Mouse (Mus musculus) urinary bladder, postnatal 4 days (tissue): Measurements from ENCODE around the gene Cfap100.
A peak's percentile ranks its signal among the peaks of the same experiment; 100 is the strongest.

ENCODE experiments used
- DNase-seq, 2 experiments: peaks; one replicate each; pipeline ENCODE4 v3.0.0; 2021 to 2022; ENCODE audit warnings: low spot score in 2 of 2

Gene Cfap100

DNA sequence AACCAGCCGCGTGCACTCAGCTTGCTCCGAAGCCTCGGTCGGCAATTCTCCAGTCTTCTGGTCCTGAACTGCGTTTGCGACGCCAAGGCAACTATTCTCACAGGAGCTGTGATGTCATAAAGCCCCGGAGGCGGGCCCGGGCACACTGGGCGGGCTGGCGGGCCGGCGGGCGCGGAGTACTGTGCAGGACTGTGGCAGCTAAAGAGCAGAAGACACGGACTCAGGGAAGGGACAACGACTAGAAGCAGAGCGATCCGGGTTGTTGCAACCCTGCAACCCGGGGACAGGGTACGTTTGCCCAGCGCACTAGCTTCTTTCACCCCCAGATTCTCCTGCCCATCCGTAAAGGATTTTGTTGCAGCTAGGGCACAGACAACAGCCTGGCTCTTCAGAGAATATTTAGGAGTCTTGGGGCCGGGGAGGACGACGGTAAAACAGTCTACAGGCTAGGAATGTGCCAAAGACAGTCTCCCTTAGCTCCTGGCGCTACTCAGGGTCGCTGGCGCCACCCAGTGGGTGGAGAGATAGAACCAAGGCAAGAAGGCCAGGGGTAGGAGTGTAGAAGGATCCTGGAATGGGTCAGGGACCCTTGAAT lies at the start of gene Cfap100:
Gene Cfap100, minus strand, starts transcription at position 418 of the 595 bp plus-strand sequence.
- DNase-seq: peak; percentile 58 to 77

DNA sequence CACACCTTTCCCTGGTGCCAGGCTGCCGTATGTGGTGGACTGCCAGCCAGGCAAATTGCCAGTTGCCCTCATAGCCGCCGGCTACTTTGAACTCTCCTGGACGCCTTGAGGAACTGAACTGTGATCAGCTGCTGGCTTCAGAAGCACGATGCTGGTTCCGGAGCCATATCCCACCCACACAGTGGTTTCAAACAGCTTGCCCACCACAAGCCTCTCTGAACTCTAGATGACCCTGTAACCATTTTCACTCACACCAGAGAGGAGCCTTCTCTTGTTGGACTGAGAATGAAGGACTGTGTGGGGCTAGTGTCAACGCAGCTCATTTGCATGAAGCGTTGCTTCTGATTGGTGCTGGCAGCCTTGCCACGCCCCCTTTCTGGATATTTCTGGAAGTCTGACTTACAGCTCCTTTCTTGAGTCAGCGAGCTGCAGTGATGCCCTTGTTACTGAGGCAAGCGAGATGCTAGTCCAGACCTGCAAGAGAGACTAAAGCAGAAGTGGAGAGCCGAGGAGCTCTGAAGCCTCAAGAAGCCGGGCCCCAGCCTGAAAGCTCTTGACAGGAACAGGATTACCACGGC lies 48.4 kb upstream of the Cfap100 start:
- DNase-seq: no peak

DNA sequence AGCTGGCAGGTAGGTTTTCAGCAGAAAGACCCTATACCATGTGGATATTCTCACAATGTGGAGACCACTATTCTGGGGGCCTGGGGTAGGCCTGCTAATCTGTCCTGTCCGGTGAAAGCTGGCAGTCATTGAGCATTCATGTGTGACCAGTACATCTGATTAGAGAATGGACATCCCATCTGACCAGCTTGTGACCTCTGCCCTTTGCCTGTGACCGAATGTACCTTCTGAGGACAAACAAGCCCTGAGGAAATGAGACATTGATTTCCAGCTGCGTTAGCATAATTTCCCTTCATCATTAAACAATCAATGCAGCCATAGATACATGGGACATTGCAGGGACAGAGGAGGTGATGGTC lies 47.2 kb upstream of the Cfap100 start:
- DNase-seq: no peak

DNA sequence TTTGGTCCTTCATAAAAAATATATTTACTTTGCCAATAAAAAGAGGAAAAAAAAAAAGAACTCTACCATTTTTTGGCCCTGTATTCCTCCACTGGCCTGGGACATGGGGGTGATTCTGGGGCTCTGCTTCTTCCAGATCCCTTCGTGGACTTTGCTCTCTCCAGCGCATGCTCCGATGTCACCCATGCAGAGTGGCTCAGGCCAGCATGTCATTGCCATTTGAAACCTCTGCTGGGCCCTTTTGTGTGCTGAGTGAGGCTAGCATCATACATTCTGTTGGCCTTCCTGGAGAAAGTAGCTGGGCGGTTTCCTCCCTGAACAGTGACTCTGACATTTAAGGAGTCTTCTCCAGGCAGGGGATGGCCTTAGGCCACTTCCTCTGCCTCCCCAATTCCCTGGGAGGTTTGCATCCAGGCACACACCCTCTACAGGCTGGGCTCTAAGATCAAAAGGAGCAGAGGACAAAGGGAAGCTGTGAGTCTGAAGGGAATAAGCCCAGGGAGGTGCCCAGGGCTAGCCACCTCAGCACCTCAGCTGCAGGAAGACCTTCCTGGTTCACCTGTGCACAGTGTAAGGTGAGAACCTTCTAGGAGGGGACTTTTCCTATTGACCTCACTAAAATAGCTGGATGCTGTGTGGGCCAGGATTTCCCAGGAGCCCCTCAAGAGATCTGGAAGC lies 46.7 kb upstream of the Cfap100 start:
- DNase-seq: no peak

DNA sequence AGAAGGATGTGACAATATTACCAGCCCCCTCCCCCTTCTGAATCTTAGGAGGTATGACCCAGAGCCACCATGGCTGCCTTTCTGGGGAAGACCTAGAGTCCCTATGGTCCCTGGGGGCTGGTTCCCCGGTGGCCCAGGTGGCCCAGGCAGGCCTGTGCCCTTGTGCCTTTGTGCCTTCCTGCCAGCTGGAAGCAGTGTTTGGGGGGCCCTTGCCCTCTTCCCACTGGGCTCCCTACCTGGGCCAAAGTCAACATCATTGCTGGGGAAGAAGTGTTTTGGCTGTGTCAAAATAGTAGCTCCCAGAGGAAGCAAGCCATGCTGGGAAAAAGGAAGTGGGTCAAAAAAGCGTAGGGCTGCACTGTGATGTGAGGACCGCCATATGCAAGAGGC lies 45.8 kb upstream of the Cfap100 start:
- DNase-seq: no peak

DNA sequence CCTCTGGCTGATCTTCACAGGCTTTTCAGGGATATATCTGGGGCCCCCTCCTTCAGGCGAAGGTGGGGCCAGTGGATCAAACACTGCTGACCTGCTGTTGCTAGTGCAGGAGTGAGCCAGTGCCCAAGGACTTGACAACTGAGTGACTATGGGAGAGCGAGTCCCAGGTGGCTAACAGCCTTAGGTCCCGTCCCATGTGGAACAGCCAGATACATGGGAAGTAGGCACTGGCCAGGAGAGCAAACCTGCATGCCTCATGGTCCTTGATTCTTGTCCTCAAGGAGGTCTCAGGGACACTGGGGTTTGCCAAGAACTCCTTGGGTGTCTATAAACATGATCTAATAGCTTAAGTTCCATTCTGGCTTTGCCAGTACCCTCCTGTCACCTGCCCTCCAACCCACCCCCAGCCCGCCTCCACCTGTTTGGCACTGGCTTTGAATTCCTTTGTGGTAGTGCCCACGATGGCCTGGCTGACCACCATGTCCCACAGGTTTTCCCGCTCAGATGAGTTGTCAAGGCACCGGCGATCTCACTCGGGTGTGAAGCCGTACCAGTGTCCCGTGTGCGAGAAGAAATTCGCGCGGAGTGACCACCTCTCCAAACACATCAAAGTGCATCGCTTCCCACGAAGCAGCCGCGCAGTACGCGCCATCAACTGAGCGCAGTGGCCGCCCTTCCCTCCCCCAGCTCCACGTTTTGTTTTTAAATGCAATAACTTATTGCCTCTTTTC lies 45.2 kb upstream of the Cfap100 start:
- DNase-seq: no peak

DNA sequence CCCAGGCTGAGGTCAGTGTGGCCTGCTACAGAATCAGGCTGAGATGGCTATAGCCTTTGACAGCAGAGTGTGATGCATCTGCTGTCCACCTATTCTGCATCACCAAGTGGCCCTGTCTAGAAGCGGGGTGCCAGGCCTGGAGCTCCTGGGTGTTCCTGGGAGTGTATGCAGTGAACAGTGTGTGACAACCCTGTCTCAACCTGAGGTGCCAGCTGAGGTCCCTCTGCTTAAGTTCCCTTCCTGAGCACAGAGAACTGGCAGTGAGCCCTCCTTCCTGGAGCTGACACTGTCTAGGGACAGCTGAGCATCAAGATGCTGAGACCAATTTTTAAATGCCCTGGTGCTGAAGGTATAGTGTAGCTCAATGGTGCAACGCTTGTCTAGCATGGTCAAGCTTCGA lies 44.1 kb upstream of the Cfap100 start:
- no peak for DNase-seq

DNA sequence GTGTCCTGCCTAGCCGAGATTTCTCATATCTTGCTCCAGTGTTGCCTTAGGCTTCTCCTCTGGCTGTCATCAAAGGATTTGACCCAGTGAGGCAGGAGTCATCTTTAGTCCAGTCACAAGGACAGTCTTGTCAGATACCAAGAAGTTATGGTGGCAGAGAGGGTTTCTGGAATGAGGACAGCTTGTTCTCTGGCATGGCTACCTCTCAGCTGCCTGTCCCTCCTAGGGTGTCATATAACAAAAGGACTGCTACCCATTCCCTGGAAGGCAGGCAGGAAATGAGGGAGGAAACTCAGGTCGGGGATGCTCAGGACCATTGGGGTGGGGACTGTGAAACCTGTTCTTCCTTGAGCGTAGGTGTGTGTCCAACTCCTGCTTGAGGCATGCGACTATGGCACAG lies 43.5 kb upstream of the Cfap100 start:
- no peak for DNase-seq

DNA sequence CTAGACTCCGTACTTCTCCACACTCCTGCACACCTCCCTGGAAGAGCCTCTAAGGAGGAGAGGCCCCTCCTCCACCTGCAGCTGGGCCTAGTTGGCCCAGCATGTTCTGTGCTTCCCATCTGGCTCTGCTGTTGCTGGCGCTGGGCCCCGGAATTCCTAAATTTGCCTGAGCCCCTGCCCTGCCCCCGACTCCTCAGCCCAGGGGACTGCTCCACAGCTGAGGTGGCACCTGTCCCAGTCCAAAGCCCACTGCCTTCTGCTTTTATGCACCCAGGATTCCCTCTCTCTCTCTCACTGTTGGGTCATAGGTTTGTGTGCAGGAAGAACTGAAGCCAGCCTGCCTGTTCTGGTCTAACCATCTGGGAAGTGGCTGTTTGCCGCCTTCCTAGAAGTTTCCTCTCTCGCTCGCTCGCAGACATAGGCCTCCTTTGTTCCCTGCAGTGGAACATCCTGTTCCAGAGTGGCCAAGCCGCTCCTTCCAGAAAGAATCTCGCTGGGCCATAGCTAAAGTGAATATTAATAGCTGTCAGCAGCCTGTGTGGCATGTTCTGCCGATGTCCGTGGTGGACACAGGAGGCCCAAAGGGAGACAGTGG lies 42.4 kb upstream of the Cfap100 start:
- DNase-seq: peak in 1 of 2 experiments; percentile 72

DNA sequence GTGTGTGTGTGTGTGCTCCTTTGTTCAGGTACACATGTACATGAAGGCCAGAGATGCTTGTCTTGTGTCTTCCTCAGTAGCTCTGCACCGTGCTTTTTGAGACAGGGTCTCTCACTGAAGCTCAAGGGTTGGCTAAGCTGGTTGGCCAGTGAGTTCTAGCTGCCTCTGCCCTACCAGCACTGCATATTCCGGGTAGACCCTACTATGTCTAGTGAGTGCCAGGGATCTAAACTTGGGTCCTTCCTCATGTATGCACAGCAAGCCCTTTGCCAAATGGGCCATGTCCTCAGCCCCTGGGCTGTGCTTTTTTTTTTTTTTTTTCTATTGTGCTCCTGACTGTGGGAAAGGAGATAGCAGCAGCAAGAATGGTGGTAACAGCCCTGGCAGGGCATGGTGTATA lies 41.7 kb upstream of the Cfap100 start:
- DNase-seq: no peak

DNA sequence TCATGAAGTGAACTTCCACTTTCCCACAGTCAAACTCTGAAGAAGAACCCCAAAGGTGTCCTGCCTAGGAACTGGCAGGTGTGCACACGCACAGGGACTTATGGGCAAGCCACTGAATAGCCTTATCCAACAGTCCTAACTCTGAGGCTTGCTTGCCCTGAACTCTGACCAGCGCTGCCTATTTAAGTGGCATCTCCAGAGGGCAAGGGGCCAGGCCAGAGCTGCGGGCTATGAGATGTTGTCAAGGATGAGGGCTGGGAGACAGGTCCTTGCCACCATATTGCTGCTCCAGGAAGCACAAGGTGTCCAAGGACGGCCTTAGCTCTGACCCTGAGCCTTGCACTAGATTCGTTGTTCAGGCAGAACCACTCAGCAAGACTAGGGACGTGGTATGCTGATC lies 40.4 kb upstream of the Cfap100 start:
- no peak for DNase-seq

DNA sequence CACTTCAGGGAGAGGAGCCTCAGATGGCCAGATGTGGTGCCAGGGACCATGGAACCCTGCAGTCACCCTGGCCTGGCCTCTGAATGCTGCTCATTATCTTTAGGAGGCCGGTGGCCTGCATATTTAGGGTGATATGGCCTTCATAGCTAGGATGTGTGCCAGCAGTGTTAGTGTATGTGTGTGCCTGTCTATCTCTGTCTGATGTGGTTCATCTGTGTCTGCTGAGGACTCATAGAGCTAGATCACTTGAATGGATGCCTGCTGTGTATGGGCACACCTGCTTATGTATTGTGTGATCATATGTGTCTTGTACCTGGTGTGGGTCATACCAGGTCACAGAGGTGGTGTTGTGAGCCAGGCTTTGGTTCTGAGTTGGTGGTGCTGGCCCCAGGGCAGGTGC lies 39.6 kb upstream of the Cfap100 start:
- DNase-seq: no peak

DNA sequence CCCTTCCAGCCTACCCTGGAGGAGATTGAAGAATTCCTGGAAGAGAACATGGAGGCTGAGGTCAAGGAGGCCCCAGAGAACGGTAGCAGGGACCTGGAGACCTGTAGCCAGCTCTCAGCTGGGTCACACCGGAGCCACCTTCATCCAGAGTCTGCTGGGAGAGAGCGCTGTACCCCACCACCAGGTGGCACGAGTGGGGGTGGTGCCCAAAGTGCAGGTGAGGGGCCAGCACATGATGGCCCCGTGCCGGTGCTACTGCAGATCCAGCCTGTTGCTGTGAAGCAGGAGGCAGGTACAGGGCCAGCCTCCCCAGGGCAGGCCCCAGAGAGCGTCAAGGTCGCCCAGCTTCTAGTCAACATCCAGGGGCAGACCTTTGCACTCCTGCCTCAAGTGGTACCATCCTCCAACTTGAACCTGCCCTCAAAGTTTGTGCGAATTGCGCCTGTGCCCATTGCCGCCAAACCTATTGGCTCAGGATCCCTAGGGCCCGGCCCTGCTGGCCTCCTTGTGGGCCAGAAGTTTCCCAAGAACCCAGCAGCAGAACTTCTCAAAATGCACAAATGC lies 38.3 kb upstream of the Cfap100 start:
- DNase-seq: no peak

DNA sequence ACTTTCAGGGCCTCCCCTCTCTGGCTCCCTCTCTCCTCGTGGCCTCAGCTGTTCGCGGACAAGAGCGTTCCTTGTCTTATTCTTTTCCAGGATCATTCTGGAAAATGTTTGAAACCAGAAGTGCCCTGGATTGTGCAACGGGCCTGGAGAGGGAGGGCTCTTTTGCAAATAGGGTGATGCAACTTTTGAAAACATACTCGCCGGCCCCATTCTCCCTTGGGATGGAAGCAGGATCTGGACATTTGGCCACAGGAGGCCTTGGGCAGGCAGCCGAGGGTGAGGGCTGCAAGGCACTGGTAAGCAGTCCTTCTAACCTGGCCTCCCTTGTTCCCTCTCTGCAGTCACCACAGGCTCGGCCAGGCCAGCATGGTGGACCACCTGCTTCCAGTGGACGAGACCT lies 37.5 kb upstream of the Cfap100 start:
- no peak for DNase-seq

DNA sequence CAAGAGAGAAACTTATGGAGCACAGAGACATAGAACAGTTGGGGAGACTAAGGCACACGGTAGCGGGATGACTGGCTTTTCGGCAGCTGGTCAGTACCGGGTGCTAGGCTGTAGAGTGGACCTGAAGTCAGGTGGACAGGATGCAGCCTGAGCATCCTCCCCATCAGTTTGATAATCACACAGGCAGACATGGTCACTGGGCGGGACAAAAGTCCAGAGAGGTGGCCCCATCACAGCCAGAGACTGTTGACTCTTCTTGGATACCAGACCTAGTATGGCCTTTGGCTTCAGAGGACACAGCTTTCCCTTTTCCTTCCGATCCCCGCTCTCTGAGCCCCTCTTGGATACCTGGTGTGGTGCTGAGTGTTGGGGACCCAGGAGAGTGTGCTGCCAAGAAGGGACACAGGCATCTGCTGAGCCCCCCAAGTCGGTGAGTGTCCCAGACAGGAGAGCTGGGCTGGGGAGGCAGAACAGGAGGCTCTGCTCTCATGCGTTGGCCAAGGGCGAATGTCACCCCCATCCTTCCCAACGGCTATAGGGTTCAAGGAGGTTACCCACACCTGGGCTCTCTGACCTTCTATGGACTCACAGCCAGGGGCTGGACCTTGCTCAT lies 36.5 kb upstream of the Cfap100 start:
- no peak for DNase-seq

DNA sequence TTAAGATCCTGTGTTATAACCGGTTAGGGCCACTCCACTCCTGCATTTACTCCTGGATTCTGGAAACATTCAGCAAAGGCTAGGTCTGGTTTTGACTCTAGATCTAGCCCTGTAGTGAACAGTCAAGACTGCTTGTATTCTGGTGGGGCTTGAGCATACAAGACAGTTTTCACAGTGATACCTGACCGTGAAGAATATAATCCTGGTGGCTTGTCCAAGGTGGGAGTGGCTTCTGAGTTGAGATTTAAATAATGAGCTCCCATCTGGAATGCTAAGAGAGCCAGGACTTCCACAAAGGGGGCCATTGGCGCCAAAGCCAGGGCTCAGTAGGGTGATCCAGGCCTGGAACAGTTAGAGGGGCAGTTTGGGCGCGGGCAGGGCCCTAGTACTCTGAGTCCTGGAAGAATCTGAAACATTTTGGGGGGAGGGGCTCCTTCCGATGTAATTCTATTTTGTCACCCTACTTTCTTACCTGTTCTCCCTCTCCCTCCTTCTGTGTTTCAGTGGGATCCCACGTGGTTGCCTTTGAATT lies 35.4 kb upstream of the Cfap100 start:
- no peak for DNase-seq

DNA sequence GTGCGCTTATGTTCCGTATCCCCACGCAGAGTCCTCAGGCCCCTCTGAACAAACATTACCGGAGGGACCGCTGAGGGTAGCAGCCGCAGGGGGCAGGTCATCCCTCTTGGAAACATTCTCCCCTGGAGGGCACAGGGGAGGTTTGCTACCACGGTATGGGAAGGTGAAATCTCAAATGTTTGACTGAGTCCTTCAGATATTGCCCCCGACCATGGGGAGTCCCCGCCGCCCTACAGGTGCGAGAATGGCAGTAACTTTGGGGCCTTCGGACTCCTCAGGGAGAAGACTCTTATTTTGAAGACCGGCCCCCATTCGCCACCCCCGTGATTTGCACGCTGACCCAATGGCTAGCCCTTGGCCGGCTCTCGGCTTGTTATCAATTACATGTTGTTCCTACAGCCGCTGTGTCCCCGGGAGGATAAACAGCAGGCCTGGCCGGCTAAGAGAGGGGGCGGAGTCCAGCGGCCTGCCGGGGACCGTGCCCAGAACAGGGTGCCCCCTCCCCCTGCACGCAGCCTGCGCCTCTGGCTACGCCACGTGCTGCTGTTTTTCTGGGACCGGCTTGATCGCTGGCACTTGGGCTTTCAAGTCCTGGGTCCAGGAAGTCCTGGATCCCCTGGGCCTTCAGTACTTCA lies 34.7 kb upstream of the Cfap100 start:
- DNase-seq: peak; percentile 87 to 90

DNA sequence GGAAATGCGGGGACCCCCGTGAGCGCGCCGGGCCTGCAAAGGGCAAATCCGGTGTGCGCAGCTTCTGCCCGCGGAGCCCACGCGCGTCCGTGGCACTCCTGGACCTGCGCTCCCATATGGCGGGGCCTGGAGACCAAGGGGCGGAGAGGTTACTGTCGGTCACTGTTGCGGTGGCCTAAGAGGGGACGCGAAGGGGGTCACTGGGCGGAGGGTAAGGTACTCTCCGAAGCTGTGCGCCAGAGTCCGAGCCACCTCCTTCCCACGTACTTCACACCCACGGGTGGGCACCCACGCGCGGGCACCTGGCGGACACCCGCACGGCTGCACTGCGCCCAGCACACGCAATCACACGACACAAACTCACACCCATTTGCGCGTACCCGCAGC lies 34.2 kb upstream of the Cfap100 start:
- DNase-seq: no peak

DNA sequence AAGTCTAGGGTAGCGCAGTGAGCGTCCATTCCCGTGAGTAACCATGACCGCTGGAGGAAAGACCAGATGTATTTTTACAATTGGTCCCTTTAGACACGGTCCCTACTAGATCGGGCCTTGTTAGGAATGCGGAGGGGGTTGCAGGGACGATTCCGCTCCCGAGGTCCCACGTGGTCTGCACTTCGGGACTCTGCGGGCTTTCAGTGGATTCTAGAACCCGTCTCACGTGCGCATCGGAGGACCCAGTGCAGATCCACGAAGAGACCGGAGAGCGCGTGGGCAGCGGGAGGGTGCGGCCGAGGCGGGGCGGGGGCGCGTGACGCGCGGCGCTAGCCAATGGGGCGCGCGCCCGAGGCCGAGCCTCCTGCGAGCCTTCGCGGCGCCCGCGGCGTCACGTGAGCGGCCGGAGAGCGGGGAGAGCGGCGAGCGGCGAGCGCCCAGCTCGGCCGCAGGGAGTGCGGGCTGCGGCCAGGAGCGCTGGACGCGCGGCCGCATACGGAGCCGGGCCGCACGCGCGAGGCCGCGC lies 33.6 kb upstream of the Cfap100 start, which contains the start of gene Klf15:
Gene Klf15, plus strand, starts transcription at position 396 of the 526 bp plus-strand sequence.
- DNase-seq: peak in 1 of 2 experiments; percentile 77

DNA sequence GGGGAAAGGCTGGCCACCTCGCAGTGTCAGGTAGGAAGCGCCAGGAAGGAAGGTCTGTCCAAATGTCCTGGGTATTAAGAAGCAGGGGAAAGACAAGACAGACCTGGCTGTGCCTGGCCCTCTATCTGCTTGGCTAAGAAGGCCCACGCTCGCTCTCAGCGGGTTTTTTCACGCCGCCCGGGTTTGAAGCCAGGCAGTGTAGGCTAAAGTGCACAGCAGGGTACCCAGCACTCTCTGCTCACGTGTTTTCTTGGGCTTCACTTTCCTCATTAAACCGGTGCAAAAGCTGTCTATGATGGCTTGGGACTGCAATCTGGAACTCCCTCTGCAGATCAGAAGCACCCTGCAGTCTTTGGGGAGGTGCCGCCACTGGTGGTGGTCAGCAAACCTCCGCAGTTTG lies 33.2 kb upstream of the Cfap100 start:
- DNase-seq: no peak

DNA sequence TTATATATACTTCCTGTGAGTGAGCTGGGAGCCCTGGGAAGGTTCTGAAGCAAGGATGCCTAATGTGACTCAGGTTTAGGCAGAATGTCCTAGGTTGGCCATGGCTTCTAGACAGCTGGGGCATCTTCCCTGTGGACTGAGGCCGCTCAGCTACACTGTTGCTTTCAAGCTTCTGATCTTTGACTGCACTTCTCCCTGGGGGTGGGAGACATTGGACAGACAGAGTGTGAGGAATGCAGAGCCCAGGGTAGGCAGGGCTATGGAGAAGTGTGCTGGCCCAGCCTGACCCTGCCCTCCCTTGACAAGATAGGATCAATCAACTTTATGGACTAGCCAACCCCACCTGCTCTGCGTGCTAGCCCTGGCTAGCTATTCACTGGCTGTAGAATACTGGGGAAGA lies 32.6 kb upstream of the Cfap100 start:
- no peak for DNase-seq
